Mouse (Mus musculus) bone marrow, adult 2 months (tissue): ENCODE results near the gene Fto.

Experiments
- CTCF ChIP-seq: fragments of 200-500 bp; IDR thresholded peaks from 2 replicates; pipeline ENCODE4 v1.5.1; 2011; ENCODE audit warnings: low read length, control low read depth; ENCODE audit not compliant: control insufficient read depth, insufficient read depth
- POLR2A ChIP-seq: fragments of 200-500 bp; IDR thresholded peaks from 2 replicates; pipeline ENCODE4 v1.6.1; 2011; ENCODE audit warnings: low read depth, mild to moderate bottlenecking, control low read depth, low read length, borderline replicate concordance; ENCODE audit not compliant: control insufficient read depth

DNA sequence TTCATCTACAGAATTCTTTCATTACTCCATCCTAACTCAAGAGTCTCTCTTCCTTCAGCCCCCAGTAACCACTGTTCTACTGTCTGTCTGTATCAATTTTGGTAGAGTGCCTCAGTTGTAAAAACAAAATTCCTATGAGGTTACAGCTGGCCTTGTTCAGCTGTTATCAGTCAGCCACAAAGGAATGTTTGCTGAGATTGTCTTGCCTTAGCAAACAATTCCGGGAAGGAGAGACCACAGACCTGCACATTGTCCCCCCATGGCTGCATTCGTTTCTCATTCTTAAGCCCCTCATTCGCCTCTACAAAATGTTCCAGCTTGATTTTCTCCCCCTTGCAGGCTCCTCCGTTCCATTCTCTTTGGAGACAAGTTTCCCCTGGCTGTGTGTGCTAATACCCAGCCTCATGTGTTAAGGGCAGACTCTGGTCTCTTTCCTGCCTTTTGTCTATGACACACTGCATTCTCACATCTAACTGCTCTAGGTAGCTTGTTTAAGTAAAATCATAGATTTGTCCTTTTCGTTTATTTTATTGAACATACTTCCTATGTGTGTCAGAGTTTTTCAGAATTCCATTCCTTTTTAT lies 111.3 kb downstream of the Fto start:
- TF ChIP-seq POLR2A (no peak), CTCF (no peak)
